Mouse (Mus musculus): ENCODE data around the gene Lrrc51.

- TF ChIP-seq CTCF (IDR thresholded peaks at IDR 0.05; ENCODE audit: low read depth, low read length) (no peak), POLR2AphosphoS5 (IDR thresholded peaks at IDR 0.05; ENCODE audit: insufficient replicate concordance, low read depth, low read length) (no peak)
Measured at GRCm38 (mm10) chr7:101955862-101956261, 22.2 kb upstream of the Lrrc51 start.
